Mouse (Mus musculus): ENCODE results near the gene Rnf208. TPM values are rescaled to one million over a fixed set of nuclear protein-coding genes. Genes with fewer than 3 reads are reported as not detected.
A peak's percentile ranks its signal among the peaks of the same experiment; 100 is the strongest.
"Not testable (repeated sequence)": the region's sequence is repeated elsewhere in the genome, so short reads cannot be mapped to it uniquely, and the experiment has no call there.

Rnf208 gene
- polyA plus RNA-seq, 1 experiment from 2014 or later: 190 TPM

DNA sequence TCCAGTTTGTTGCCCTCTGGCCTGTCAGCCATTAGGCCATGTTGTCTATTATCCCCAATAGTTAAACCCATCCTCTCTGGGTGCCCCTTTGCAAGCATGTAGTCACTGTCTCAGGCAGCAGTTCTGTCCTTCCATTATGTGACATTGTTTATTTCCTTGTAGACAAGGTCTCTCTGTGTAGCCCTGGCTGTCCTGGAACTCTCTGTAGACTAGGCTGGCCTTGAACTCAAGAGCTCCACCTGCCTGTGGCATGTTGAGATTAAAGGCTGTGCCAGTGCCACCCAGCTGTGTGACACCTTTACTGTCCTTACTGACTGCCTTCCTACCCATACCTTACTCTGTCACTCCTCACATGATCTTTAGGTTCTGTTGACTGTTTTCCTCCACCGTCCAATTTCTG lies 10.3 kb downstream of the Rnf208 start:
- H3K9me3 ChIP-seq (replicated peaks): no peaks in the 10 kb centered on the region
- ATAC-seq (ENCODE audit: low FRiP score): no peak
- H3K36me3 ChIP-seq: peaks cover 44% of the 10 kb centered on the region
- no peak overlapping the region for H3K9ac ChIP-seq (replicated peaks)
- H3K4me1 ChIP-seq: peaks cover 25% of the 10 kb centered on the region
- no peak overlapping the region for H3K4me2 ChIP-seq
- no peak overlapping the region for H3K4me3 ChIP-seq (replicated peaks)
- H3K27me3 ChIP-seq (replicated peaks): no peaks in the 10 kb centered on the region
- H3K27ac ChIP-seq (replicated peaks): no peak overlapping the region
- WGBS: 73% methylated on average over 1 of the region's 1 CpGs

GRCm38 (mm10) chr2:25255284-25255779 lies 13.3 kb downstream of the Rnf208 start, which contains the start of gene Tmem203:
Gene Tmem203 (plus strand): TSS chr2:25255439.
- Histone ChIP-seq H3K36me3 (peaks cover 25% of the 10 kb centered on the region), H3K4me2 (peak within 1 kb of the TSS; percentile 95), H3K4me1 (peaks cover 29% of the 10 kb centered on the region), H3K9me3 (replicated peaks) (no peaks in the 10 kb centered on the region), H3K4me3 (replicated peaks) (peak within 1 kb of the TSS; percentile 100), H3K27ac (replicated peaks) (peak within 1 kb of the TSS; percentile 83), H3K27me3 (replicated peaks) (no peaks in the 10 kb centered on the region), H3K9ac (replicated peaks) (peak within 1 kb of the TSS; percentile 96)
- ATAC-seq (ENCODE audit: low FRiP score): peak; percentile 93
- WGBS: under 1% methylated on average over 38 of the region's 39 CpGs

DNA sequence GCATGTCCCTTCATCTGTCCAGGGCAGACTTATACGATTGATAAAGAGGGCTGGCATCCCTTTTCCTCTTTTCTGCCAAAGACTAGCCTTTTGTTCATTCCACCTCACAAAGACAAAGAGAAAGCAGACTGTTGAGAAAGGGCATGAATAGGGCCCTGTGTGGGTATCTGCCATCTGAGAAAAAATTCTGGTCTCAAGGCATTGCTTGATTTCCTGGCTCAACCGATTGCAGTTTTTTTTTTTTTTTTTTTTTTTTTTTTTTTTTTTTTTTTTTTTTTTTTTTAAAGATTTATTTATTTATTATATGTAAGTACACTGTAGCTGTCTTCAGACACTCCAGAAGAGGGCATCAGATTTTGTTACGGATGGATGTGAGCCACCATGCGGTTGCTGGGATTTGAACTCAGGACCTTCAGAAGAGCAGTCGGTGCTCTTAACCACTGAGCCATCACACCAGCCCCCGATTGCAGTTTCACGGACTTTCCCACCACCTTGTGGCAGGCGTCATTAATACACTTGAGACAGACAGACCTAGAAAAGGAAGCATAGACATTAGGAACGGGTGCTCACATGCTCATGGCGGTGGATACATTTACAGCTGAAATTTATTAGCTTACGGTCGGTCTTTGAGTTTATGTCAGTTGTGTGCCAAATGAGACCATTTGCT lies 14.5 kb downstream of the Rnf208 start:
- H3K27ac ChIP-seq (replicated peaks); ATAC-seq (ENCODE audit: low FRiP score); H3K27me3 ChIP-seq (replicated peaks); H3K9me3 ChIP-seq (replicated peaks): not testable (repeated sequence)
- Histone ChIP-seq H3K4me3 (replicated peaks) (peak overlapping the region; percentile 100), H3K9ac (replicated peaks) (peak overlapping the region; percentile 96), H3K36me3 (peaks cover 14% of the 10 kb centered on the region), H3K4me1 (peaks cover 30% of the 10 kb centered on the region), H3K4me2 (peak overlapping the region; percentile 95)
- whole genome bisulfite sequencing: 58% methylated on average over 12 of the region's 12 CpGs

DNA sequence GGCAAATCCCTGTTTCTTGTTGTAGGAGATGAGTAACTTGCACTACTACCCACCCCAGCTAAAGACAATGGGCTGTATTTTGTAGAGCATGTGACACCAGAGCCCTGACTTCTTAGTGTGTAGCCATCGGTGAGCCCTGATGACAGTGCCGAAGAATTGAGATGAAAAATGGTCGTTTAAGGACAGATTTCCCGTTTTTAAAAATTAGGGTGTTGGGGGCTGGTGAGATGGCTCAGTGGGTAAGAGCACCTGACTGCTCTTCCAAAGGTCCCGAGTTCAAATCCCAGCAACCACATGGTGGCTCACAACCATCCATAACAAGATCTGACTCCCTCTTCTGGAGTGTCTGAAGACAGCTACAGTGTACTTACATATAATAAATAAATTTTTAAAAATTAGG lies 15.2 kb downstream of the Rnf208 start:
- Histone ChIP-seq H3K4me1 (peaks cover 36% of the 10 kb centered on the region), H3K4me2 (peak overlapping the region; percentile 13; the same call in 1 of the 2 replicates)
- not testable (repeated sequence) for ATAC-seq (ENCODE audit: low FRiP score); H3K27ac ChIP-seq (replicated peaks); H3K36me3 ChIP-seq; H3K4me3 ChIP-seq (replicated peaks); H3K27me3 ChIP-seq (replicated peaks); H3K9me3 ChIP-seq (replicated peaks); H3K9ac ChIP-seq (replicated peaks)
- WGBS: 88% methylated on average over 5 of the region's 5 CpGs

- no peak overlapping the region for H3K4me2 ChIP-seq
- no peak overlapping the region for H3K9ac ChIP-seq (replicated peaks)
- H3K27ac ChIP-seq (replicated peaks): no peak overlapping the region
- H3K9me3 ChIP-seq (replicated peaks): no peaks in the 10 kb centered on the region
- H3K4me3 ChIP-seq (replicated peaks): no peak overlapping the region
- 47% methylated on average over 2 of the region's 2 CpGs for WGBS
- peaks cover 46% of the 10 kb centered on the region for H3K4me1 ChIP-seq
- H3K36me3 ChIP-seq: no peaks in the 10 kb centered on the region
- no peaks in the 10 kb centered on the region for H3K27me3 ChIP-seq (replicated peaks)
- no peak for ATAC-seq (ENCODE audit: low FRiP score)
Measured at GRCm38 (mm10) chr2:25258887-25259286, 16.8 kb downstream of the Rnf208 start.

DNA sequence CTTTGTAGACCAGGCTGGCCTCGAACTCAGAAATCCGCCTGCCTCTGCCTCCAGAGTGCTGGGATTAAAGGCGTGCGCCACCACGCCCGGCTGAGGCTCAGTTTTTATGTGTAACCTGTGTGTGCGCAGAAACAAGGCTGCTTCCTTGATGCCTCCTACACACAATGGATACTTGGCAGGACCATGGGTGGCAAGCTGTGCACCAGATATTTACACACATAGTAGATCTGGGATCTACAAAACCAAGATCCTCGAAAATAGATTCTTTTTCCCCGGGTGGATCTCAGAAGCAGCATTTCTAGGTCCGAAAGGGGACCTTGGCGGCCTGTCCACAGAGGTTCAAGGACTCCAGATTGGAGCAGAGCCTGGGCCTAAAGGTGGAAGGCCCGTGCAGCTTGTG lies 19.8 kb downstream of the Rnf208 start:
- peak overlapping the region; percentile 100 for H3K4me2 ChIP-seq
- H3K36me3 ChIP-seq: no peaks in the 10 kb centered on the region
- H3K9ac ChIP-seq (replicated peaks): peak overlapping the region; percentile 45
- peaks cover 56% of the 10 kb centered on the region for H3K4me1 ChIP-seq
- H3K27me3 ChIP-seq (replicated peaks): no peaks in the 10 kb centered on the region
- peak; percentile 7; the same call in 1 of the 2 replicates for ATAC-seq (ENCODE audit: low FRiP score)
- peak overlapping the region; percentile 78 for H3K27ac ChIP-seq (replicated peaks)
- no peaks in the 10 kb centered on the region for H3K9me3 ChIP-seq (replicated peaks)
- 47% methylated on average over 12 of the region's 12 CpGs for WGBS
- peak overlapping the region; percentile 85 for H3K4me3 ChIP-seq (replicated peaks)

DNA sequence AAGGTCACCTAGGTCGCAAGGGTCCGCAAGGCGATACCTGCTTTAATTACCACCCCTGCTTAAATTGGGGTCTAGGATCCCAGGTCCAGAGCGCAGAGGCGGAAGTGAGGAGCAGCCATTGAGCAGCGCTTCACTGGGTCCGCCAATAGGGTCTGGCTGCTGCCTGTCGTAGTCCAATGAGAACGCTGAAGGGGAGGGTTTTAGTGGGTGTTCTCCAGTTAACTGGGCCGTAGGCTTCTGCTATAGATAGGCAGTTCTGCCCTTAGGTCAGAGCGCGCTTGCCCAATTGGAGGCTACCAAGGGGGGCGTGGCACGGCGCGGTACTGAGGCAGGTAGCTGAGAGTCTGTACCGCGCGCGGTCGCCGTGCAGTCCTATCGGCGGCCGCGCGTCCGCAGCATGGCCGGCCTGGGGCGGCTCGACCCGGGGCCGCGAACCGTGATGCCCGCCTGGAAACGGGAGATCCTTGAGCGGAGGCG lies 20.3 kb downstream of the Rnf208 start, which contains the start of gene Tprn:
TSS of gene Tprn (plus strand) at position 328 of the 477 bp plus-strand sequence.
- peaks cover 56% of the 10 kb centered on the region for H3K4me1 ChIP-seq
- under 1% methylated on average over 39 of the region's 39 CpGs for WGBS
- peak within 1 kb of the TSS; percentile 100 for H3K4me2 ChIP-seq

DNA sequence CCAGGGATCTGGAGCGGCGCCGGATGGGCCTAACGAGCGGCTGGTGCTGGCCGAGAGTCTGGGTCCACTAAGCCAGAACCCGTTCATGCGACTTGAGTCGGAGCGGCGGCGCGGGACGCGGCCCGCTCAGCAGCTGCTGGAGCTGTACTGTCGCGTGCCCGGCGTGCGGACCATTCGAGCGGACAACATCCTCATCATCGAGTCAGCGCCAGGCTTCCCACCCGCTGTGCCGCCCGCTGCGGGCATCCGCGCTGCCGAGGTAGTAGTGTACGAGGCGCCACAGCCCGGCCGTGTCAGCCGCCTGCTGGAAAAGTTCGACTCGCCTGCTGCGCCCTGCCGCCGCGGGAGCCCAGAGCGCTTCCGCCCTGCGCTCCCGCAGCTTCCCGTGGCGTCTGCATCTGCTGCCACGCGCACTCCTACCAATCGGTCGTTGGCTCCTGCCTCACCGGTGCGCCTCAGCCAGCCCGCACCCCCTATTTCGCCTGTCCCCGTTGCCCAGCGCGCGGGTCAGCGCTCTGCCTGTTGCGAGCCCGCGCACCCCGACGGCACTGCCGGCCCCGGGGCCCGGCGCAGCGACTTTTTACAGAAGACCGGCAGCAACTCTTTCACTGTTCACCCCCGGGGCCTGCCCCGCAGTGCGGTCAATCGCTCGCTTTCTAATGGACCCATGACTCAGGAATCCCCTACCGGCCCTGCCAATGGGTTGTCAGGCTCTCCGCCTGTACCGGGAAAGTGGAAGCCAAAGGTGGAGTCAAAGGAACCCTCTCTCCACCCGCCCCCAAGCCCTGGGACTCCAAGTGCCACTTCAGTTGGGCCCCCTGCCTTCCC lies 21.0 kb downstream of the Rnf208 start:
- H3K4me1 ChIP-seq: peaks cover 63% of the 10 kb centered on the region
- under 1% methylated on average over 82 of the region's 82 CpGs for WGBS
- no peaks in the 10 kb centered on the region for H3K27me3 ChIP-seq (replicated peaks)
- peak overlapping the region; percentile 78 for H3K9ac ChIP-seq (replicated peaks)
- H3K27ac ChIP-seq (replicated peaks): peak overlapping the region; percentile 79
- ATAC-seq (ENCODE audit: low FRiP score): peak; percentile 33
- 0 out of 2 replicates have a peak, but pooled peaks cover 3% of the 10 kb centered on the region for H3K36me3 ChIP-seq
- H3K9me3 ChIP-seq (replicated peaks): no peaks in the 10 kb centered on the region
- H3K4me3 ChIP-seq (replicated peaks): peak overlapping the region; percentile 85
- H3K4me2 ChIP-seq: peak overlapping the region; percentile 100

More for the DNA sequence above, 20.3 kb downstream of the Rnf208 start, which contains the start of gene Tprn:
- H3K9me3 ChIP-seq (replicated peaks): no peaks in the 10 kb centered on the region
- H3K4me3 ChIP-seq (replicated peaks): peak within 1 kb of the TSS; percentile 85
- peak within 1 kb of the TSS; percentile 79 for H3K27ac ChIP-seq (replicated peaks)
- H3K27me3 ChIP-seq (replicated peaks): no peaks in the 10 kb centered on the region
- peak; percentile 99 for ATAC-seq (ENCODE audit: low FRiP score)
- H3K9ac ChIP-seq (replicated peaks): peak within 1 kb of the TSS; percentile 78
- H3K36me3 ChIP-seq: no peaks in the 10 kb centered on the region

GRCm38 (mm10) chr2:25263623-25264285 lies 21.7 kb downstream of the Rnf208 start:
- H3K27ac ChIP-seq (replicated peaks): no peak overlapping the region

GRCm38 (mm10) chr2:25264286-25264660 lies 22.2 kb downstream of the Rnf208 start:
- WGBS: 73% methylated on average over 5 of the region's 5 CpGs
- H3K9me3 ChIP-seq (replicated peaks): no peaks in the 10 kb centered on the region
- H3K27ac ChIP-seq (replicated peaks): no peak overlapping the region
- H3K4me2 ChIP-seq: peak overlapping the region; percentile 100
- no peaks in the 10 kb centered on the region for H3K27me3 ChIP-seq (replicated peaks)
- peak overlapping the region; percentile 85 for H3K4me3 ChIP-seq (replicated peaks)
- H3K9ac ChIP-seq (replicated peaks): peak overlapping the region; percentile 78; the same call in 1 of the 2 replicates
- H3K4me1 ChIP-seq: peaks cover 61% of the 10 kb centered on the region
- ATAC-seq (ENCODE audit: low FRiP score): no peak
- peaks cover 10% of the 10 kb centered on the region for H3K36me3 ChIP-seq

More at GRCm38 (mm10) chr2:25263623-25264285, 21.7 kb downstream of the Rnf208 start:
- WGBS: 12% methylated on average over 12 of the region's 12 CpGs
- H3K9me3 ChIP-seq (replicated peaks): no peaks in the 10 kb centered on the region
- H3K4me2 ChIP-seq: peak overlapping the region; percentile 100
- 0 out of 2 replicates have a peak, but pooled peaks cover 5% of the 10 kb centered on the region for H3K36me3 ChIP-seq
- no peaks in the 10 kb centered on the region for H3K27me3 ChIP-seq (replicated peaks)
- peak overlapping the region; percentile 78 for H3K9ac ChIP-seq (replicated peaks)
- H3K4me1 ChIP-seq: peaks cover 61% of the 10 kb centered on the region
- no peak for ATAC-seq (ENCODE audit: low FRiP score)
- peak overlapping the region; percentile 85 for H3K4me3 ChIP-seq (replicated peaks)

DNA sequence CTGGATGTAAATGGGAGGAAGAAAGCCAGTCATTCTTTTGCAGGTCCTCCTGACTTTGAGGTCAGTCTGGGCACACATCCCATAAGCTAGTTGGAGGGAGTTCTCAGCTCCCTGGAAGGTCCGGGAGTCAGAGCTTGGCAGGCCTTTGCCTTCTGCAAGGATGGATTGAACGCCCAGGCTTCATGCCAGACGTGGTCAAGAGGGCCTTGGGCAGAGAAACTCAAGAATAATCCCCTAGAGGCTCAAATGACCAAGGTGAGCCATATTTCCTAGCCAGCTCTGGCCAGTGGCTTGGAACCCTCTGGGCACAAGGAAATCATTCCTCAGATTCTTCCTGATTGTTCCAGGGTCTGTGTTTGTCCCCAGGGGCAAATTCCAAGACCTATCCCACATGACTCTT lies 22.8 kb downstream of the Rnf208 start:
- Histone ChIP-seq H3K4me3 (replicated peaks) (peak overlapping the region; percentile 85), H3K4me1 (peaks cover 61% of the 10 kb centered on the region), H3K9me3 (replicated peaks) (no peaks in the 10 kb centered on the region), H3K4me2 (peak overlapping the region; percentile 100), H3K27ac (replicated peaks) (no peak overlapping the region), H3K36me3 (peaks cover 16% of the 10 kb centered on the region), H3K9ac (replicated peaks) (peak overlapping the region; percentile 41; the same call in 1 of the 2 replicates), H3K27me3 (replicated peaks) (no peaks in the 10 kb centered on the region)
- WGBS: 64% methylated on average over 3 of the region's 3 CpGs
- no peak for ATAC-seq (ENCODE audit: low FRiP score)

Data from neural tube, embryonic 15.5 days (tissue).